Mouse (Mus musculus) MEL (cell line): ENCODE results near the gene Bet1l.

Source experiments
- CHD2 ChIP-seq: IDR thresholded peaks from 2 replicates; pipeline ENCODE4 v1.6.1; 2011; ENCODE audit warnings: low read length, improper control_type of control experiment
- CTCF ChIP-seq, 3 experiments: IDR thresholded peaks in 2 of 3; conservative IDR thresholded peaks in 1 of 3; 2 replicates each; pipeline ENCODE4 v1.5.1; 2011 to 2012; ENCODE audit warnings: low read length in 3 of 3, low read depth in 2 of 3, mild to moderate bottlenecking in 2 of 3, improper control_type of control experiment in 1 of 3, inconsistent platforms in 1 of 3, mixed read lengths in 1 of 3, moderate library complexity in 1 of 3; ENCODE audit not compliant: control insufficient read depth in 1 of 3, insufficient read depth in 1 of 3, poor library complexity in 1 of 3, severe bottlenecking in 1 of 3
- ETS1 ChIP-seq: IDR thresholded peaks from 2 replicates; pipeline ENCODE4 v1.6.1; 2012; ENCODE audit warnings: low read depth, mild to moderate bottlenecking, inconsistent platforms, low read length, improper control_type of control experiment, moderate library complexity
- JUND ChIP-seq: IDR thresholded peaks from 2 replicates; pipeline ENCODE4 v1.6.1; 2011; ENCODE audit warnings: low read depth, mild to moderate bottlenecking, improper control_type of control experiment, low read length
- MAFK ChIP-seq: IDR thresholded peaks from 2 replicates; pipeline ENCODE4 v1.6.1; 2011; ENCODE audit warnings: low read depth, mild to moderate bottlenecking, low read length, improper control_type of control experiment, borderline replicate concordance
- POLR2A ChIP-seq, 2 experiments: IDR thresholded peaks; 2 replicates each; pipeline ENCODE4 v1.6.1; 2011 to 2012; ENCODE audit warnings: low read length in 2 of 2, mild to moderate bottlenecking in 2 of 2, control low read depth in 1 of 2, improper control_type of control experiment in 1 of 2, low read depth in 1 of 2, moderate library complexity in 1 of 2; ENCODE audit not compliant: control insufficient read depth in 1 of 2, insufficient read depth in 1 of 2, poor library complexity in 1 of 2
- POLR2AphosphoS2 ChIP-seq: IDR thresholded peaks from 2 replicates; pipeline ENCODE4 v1.6.1; 2011; ENCODE audit warnings: low read length, improper control_type of control experiment
- SIN3A ChIP-seq: IDR thresholded peaks from 2 replicates; pipeline ENCODE4 v1.6.1; 2012; ENCODE audit warnings: low read length, improper control_type of control experiment, inconsistent platforms
- UBTF ChIP-seq: IDR thresholded peaks from 2 replicates; pipeline ENCODE4 v1.6.1; 2012; ENCODE audit warnings: low read depth, mild to moderate bottlenecking, inconsistent platforms, low read length, improper control_type of control experiment, moderate library complexity, borderline replicate concordance; ENCODE audit not compliant: insufficient read depth
- ZC3H11A ChIP-seq: IDR thresholded peaks from 2 replicates; pipeline ENCODE4 v1.6.1; 2012; ENCODE audit warnings: low read depth, mild to moderate bottlenecking, inconsistent platforms, low read length, improper control_type of control experiment
- ZNF384 ChIP-seq: IDR thresholded peaks from 2 replicates; pipeline ENCODE4 v1.6.1; 2012; ENCODE audit warnings: low read depth, mild to moderate bottlenecking, inconsistent platforms, low read length, improper control_type of control experiment

DNA sequence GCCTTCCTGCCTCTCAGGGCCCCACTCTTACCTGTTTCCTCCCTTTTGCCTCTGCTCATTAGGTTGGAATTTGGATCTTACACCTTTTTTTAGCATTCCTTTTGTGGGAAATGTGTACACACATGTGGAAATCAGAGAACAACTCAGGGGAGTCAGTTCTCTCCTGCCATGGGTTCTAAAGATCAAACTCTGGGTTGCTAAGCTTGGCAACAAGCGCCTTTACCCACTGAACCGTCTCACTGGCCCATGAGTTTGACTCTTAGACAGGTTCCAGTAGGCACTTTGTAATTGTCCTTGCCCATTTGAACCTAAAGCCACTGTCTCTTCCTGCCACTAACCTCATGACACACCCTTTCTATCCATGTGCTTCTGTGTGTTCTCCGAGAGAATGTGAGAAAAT, 37.2 kb upstream of the Bet1l start:
- TF ChIP-seq CTCF (IDR thresholded peaks at IDR 0.05 in 2 of 3, conservative IDR thresholded peaks at IDR 0.05 in 1 of 3; ENCODE audit: control insufficient read depth in 1 of 3, insufficient read depth in 1 of 3, low read depth in 2 of 3, low read length in 3 of 3, poor library complexity in 1 of 3, severe bottlenecking in 1 of 3) (no peak), POLR2A (IDR thresholded peaks at IDR 0.05; ENCODE audit: control insufficient read depth in 1 of 2, insufficient read depth in 1 of 2, low read depth in 1 of 2, low read length in 2 of 2, poor library complexity in 1 of 2) (no peak), POLR2AphosphoS2 (no peak), CHD2 (no peak), UBTF (no peak), ZC3H11A (no peak), JUND (no peak), MAFK (no peak), ZNF384 (no peak), SIN3A (no peak), ETS1 (no peak)
